Comparison of ENCODE assay signal across 8 mouse cellular contexts in the genomic region with DNA sequence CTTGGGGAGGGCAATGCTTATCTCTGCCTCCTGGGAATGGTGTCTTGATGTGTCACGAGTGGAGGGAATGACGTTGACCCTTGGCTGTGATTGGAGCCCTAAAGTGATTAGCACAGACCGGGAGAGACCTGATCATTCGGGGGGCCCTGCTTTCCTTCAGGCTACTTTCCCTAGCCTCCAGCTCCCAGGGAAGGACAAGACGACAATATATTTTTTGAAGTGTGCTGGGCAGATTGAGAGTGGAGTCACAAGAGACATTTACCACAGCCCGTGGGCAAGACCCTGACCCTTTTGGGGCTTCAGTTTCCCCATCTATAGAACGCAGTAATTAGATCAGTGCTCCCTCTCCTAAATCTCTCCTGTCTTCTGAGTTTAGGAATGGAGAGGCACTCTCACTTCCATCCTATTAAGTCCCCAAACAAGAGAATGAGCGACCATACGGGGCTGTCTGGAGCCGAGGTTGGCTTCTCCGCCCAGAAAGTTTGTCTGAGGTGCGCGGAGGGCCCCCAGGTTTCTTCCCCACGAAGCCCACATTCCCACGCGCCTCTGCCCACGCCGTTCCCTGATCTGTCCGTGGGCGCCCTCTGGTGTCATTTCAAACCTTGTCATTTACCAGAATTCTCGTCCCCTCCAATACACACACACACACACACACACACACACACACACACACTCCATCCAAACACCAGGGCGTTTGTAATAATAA. TPM values are rescaled to one million over a fixed set of nuclear protein-coding genes. Genes with fewer than 3 reads are reported as not detected.
A peak's percentile ranks its signal among the peaks of the same experiment; 100 is the strongest.
DNase-seq lines count a peak whose midpoint lies in the region; ATAC-seq and TF ChIP-seq lines count a peak whose summit lies in the region.

No protein-coding gene starts in this region.

- DNase-seq in A20 (ENCODE audit: low read depth, low spot score) (peak; percentile 35), ES-CJ7 (ENCODE audit: low read depth, low spot score) (peak; percentile 60)
- DNase-seq in embryo, embryonic 11 days: peak; percentile 60
- peak; percentile 55 to 78 for DNase-seq in heart, postnatal 10 days
- peak; percentile 59 to 71 for DNase-seq in layer of hippocampus, adult 2 months (ENCODE audit: low spot score in 2 of 2)
- DNase-seq in lung, embryonic 14.5 days: peak; percentile 56
- peak; percentile 82 for DNase-seq in right cerebral cortex, adult 2 months (ENCODE audit: low spot score in 2 of 2)
- DNase-seq in urinary bladder, postnatal 10 days (ENCODE audit: low spot score): no peak

- peak; percentile 68 for TF ChIP-seq CTCF in layer of hippocampus, adult 2 months (conservative IDR thresholded peaks at IDR 0.05)
- TF ChIP-seq CTCF in lung, embryonic 14.5 days (IDR thresholded peaks at IDR 0.05; ENCODE audit: low read depth): peak; percentile 58

- peak overlapping the region; percentile 59 for H3K4me3 ChIP-seq in layer of hippocampus, adult 2 months
- H3K4me3 ChIP-seq in lung, embryonic 14.5 days (ENCODE audit: low read depth, low read length): peak overlapping the region; percentile 51

- peaks cover 67% of the 10 kb centered on the region for H3K27me3 ChIP-seq in lung, embryonic 14.5 days (ENCODE audit: insufficient read depth, low read length)

- no peaks in the 10 kb centered on the region for H3K9me3 ChIP-seq in lung, embryonic 14.5 days (ENCODE audit: low read depth, low read length)

- WGBS in lung, embryonic 14.5 days: 6% methylated on average over 22 of the region's 22 CpGs

- intact Hi-C loops in heart, postnatal 10 days (cut with DNase I): loop anchor here (1.0 kb wide), 1 partner anchor 172 kb away; no protein-coding TSS in a partner anchor

- H3K9ac ChIP-seq in lung, embryonic 14.5 days: no peak overlapping the region

- ATAC-seq in lung, embryonic 14.5 days (ENCODE audit: insufficient read depth): no peak

- H3K4me2 ChIP-seq in lung, embryonic 14.5 days: peak overlapping the region; percentile 93

- no peaks in the 10 kb centered on the region for H3K36me3 ChIP-seq in lung, embryonic 14.5 days (ENCODE audit: insufficient read depth)

- H3K27ac ChIP-seq in layer of hippocampus, adult 2 months: peak overlapping the region; percentile 71; the same call in 1 of the 2 replicates
- no peak overlapping the region for H3K27ac ChIP-seq in lung, embryonic 14.5 days (ENCODE audit: low read depth)

- no peaks in the 10 kb centered on the region for H3K4me1 ChIP-seq in lung, embryonic 14.5 days (ENCODE audit: insufficient read depth)

RNA-seq across cellular contexts. Expression of a gene that starts 15.2 kb away (rescaled TPM):
- not detected for total RNA-seq in heart, postnatal 10 days (2021)
- under 1 TPM in 1 of 2 experiments, not detected in 1; 0.15 TPM for total RNA-seq in layer of hippocampus, adult 2 months (2021)
- not detected in 2 replicates for polyA plus RNA-seq in lung, embryonic 14.5 days (2014; fragmentation: Nextera tagmentation; extraction: Ambion mirVana)

RNA-seq across cellular contexts. Expression of a gene that starts 15.5 kb away (rescaled TPM):
- 10 to 100 TPM; 14.1 to 16.0 TPM for total RNA-seq in heart, postnatal 10 days (2021)
- total RNA-seq in layer of hippocampus, adult 2 months (2021): 10 to 100 TPM; 23.2 to 25.2 TPM
- polyA plus RNA-seq in lung, embryonic 14.5 days (2014; fragmentation: Nextera tagmentation; extraction: Ambion mirVana): 65.5 and 70.4 TPM in 2 replicates

RNA-seq across cellular contexts. Expression of a gene that starts 33.2 kb away (rescaled TPM):
- 10 to 100 TPM; 56.8 to 65.5 TPM for total RNA-seq in heart, postnatal 10 days (2021)
- 10 to 100 TPM; 44.1 to 44.7 TPM for total RNA-seq in layer of hippocampus, adult 2 months (2021)
- polyA plus RNA-seq in lung, embryonic 14.5 days (2014; fragmentation: Nextera tagmentation; extraction: Ambion mirVana): 52.6 and 54.4 TPM in 2 replicates
